Mouse (Mus musculus) gastrocnemius, postnatal 36 days (tissue): ENCODE results near the gene Traf3ip2. TPM values are rescaled to one million over a fixed set of nuclear protein-coding genes. Genes with fewer than 3 reads are reported as not detected.

Experiments
- DNase-seq, 2 experiments: peaks; one replicate each; pipeline ENCODE4 v3.0.0; 2022
- intact Hi-C: fragments of 180-260 bp; cut with DNase I; formaldehyde crosslinking; loops from one replicate; pipeline ENCODE4 v1.15.1; 2025
- total RNA-seq, 2 experiments: library from RNA; stranded (reverse); gene quantifications; 2 replicates each; pipeline ENCODE4 v1.2.3; 2021

The Traf3ip2 gene
- total RNA-seq, 2 experiments from 2014 or later, result 4.9 to 5.1 TPM

GRCm38 (mm10) chr10:39597792-39598183 is 14.9 kb upstream of the Traf3ip2 start:
- no peak for DNase-seq
- intact Hi-C loops, result loop anchor here (5.0 kb wide), 2 partner anchors 35 to 380 kb away; no protein-coding TSS in a partner anchor

- DNase-seq, result no peak
- intact Hi-C loops, result loop anchor here (5.0 kb wide), 2 partner anchors 37 to 382 kb away; no protein-coding TSS in a partner anchor
Observed at GRCm38 (mm10) chr10:39599601-39600000, 13.1 kb upstream of the Traf3ip2 start.

- intact Hi-C loops, result loop anchor here (10.0 kb wide), 1 partner anchor 275 kb away; no protein-coding TSS in a partner anchor
- no peak for DNase-seq
Observed at GRCm38 (mm10) chr10:39600115-39600514, 12.6 kb upstream of the Traf3ip2 start.

GRCm38 (mm10) chr10:39601068-39601467 is 11.7 kb upstream of the Traf3ip2 start:
- no peak for DNase-seq
- intact Hi-C loops, result loop anchor here (10.0 kb wide), 1 partner anchor 274 kb away; no protein-coding TSS in a partner anchor

GRCm38 (mm10) chr10:39606434-39606833 is 6.3 kb upstream of the Traf3ip2 start:
- no peak for DNase-seq
- intact Hi-C loops, result loop anchor here (10.0 kb wide), 1 partner anchor 268 kb away; no protein-coding TSS in a partner anchor

GRCm38 (mm10) chr10:39611234-39611633 is 1.5 kb upstream of the Traf3ip2 start:
- intact Hi-C loops, result no loop called here
- DNase-seq, result no peak

GRCm38 (mm10) chr10:39612131-39612530 is 603 bp upstream of the Traf3ip2 start:
- DNase-seq, result no peak

GRCm38 (mm10) chr10:39612989-39613831 is 476 bp downstream of the Traf3ip2 start:
- intact Hi-C loops, result loop anchor here (1.0 to 2.0 kb wide), 3 partner anchors 35 to 118 kb away; no protein-coding TSS in a partner anchor
- DNase-seq, result peak; percentile 70 to 76

More at GRCm38 (mm10) chr10:39612131-39612530, 603 bp upstream of the Traf3ip2 start:
- intact Hi-C loops, result loop anchor here (1.0 to 2.0 kb wide), 2 partner anchors 54 to 119 kb away; no protein-coding TSS in a partner anchor

- intact Hi-C loops, result loop anchor here (1.0 to 2.0 kb wide), 2 partner anchors 34 to 117 kb away; no protein-coding TSS in a partner anchor
- no peak for DNase-seq
Observed at GRCm38 (mm10) chr10:39613973-39614372, 1.2 kb downstream of the Traf3ip2 start.

- peak; percentile 78 to 81 for DNase-seq
- intact Hi-C loops, result no loop called here
Observed at GRCm38 (mm10) chr10:39614676-39615075, 1.9 kb downstream of the Traf3ip2 start.

GRCm38 (mm10) chr10:39615531-39616229 is 2.9 kb downstream of the Traf3ip2 start:
- intact Hi-C loops, result no loop called here
- DNase-seq, result no peak

- DNase-seq, result no peak
- intact Hi-C loops, result no loop called here
Observed at GRCm38 (mm10) chr10:39616230-39616590, 3.5 kb downstream of the Traf3ip2 start.

GRCm38 (mm10) chr10:39616626-39617025 is 3.9 kb downstream of the Traf3ip2 start:
- DNase-seq, result no peak
- intact Hi-C loops, result no loop called here

GRCm38 (mm10) chr10:39618431-39618830 is 5.7 kb downstream of the Traf3ip2 start:
- DNase-seq, result no peak
- intact Hi-C loops, result no loop called here

- intact Hi-C loops, result no loop called here
- no peak for DNase-seq
Observed at GRCm38 (mm10) chr10:39620626-39621025, 7.9 kb downstream of the Traf3ip2 start.

GRCm38 (mm10) chr10:39623806-39624205 is 11.1 kb downstream of the Traf3ip2 start:
- intact Hi-C loops, result no loop called here
- no peak for DNase-seq

- intact Hi-C loops, result no loop called here
Observed at GRCm38 (mm10) chr10:39624837-39625625, 12.3 kb downstream of the Traf3ip2 start.

GRCm38 (mm10) chr10:39625626-39626260 is 13.0 kb downstream of the Traf3ip2 start:
- peak in 1 of 2 experiments; percentile 49 for DNase-seq
- intact Hi-C loops, result no loop called here

More at GRCm38 (mm10) chr10:39624837-39625625, 12.3 kb downstream of the Traf3ip2 start:
- no peak for DNase-seq

GRCm38 (mm10) chr10:39626376-39626775 is 13.6 kb downstream of the Traf3ip2 start:
- no peak for DNase-seq
- intact Hi-C loops, result no loop called here
